Mouse (Mus musculus) right cerebral cortex, postnatal 36 days (tissue): ENCODE measurements around the gene Pard3.

Experiments used
- DNase-seq, 2 experiments: peaks; one replicate each; pipeline ENCODE4 v3.0.0; 2022; ENCODE audit warnings: low spot score in 2 of 2, mixed read lengths in 1 of 2

Pard3 gene

GRCm38 (mm10) chr8:127284462-127285216, 220.9 kb downstream of the Pard3 start:
- no peak for DNase-seq

- DNase-seq, result no peak
Measured at GRCm38 (mm10) chr8:127287816-127288215, 224.1 kb downstream of the Pard3 start.

DNA sequence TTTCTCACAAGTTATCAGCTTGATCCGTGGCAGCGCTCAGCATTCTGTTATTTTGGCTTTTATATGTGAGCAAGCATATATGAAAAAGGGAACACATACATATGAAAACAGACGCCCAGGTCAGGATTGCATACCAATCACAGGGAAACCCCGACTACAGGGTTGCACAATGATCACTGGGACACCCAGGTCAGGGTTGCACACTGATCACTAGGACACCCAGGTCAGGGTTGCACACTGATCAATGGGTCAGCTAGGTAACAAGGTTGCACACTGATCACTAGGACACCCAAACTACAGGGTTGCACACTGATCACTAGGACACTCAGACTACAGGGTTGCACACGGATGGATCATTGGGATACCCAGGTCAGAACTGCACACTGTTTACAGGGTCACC, 228.6 kb downstream of the Pard3 start:
- no peak for DNase-seq

GRCm38 (mm10) chr8:127293025-127293729, 229.5 kb downstream of the Pard3 start:
- no peak for DNase-seq

- no peak for DNase-seq
Measured at GRCm38 (mm10) chr8:127294061-127294460, 230.4 kb downstream of the Pard3 start.

GRCm38 (mm10) chr8:127295848-127296247, 232.2 kb downstream of the Pard3 start:
- no peak for DNase-seq

DNA sequence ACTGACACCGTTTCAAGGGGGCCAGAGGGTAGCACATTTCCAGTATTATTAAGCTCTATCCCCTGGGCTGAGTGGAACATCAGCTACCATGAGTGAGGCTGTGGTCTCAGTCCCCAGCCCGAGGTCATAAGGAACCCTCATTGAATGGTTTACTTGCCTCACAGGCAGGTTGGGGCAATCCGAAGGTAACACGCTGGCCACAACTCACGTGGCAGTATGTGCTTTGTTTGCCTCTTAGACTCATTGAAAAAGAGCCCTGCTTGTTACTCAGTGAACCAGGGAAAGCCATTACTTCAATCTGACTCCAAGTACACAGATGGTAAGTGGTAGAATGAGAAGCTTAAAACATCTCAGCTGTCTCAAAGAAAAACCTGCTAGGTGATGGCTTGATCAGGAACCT, 236.8 kb downstream of the Pard3 start:
- DNase-seq, result no peak

DNA sequence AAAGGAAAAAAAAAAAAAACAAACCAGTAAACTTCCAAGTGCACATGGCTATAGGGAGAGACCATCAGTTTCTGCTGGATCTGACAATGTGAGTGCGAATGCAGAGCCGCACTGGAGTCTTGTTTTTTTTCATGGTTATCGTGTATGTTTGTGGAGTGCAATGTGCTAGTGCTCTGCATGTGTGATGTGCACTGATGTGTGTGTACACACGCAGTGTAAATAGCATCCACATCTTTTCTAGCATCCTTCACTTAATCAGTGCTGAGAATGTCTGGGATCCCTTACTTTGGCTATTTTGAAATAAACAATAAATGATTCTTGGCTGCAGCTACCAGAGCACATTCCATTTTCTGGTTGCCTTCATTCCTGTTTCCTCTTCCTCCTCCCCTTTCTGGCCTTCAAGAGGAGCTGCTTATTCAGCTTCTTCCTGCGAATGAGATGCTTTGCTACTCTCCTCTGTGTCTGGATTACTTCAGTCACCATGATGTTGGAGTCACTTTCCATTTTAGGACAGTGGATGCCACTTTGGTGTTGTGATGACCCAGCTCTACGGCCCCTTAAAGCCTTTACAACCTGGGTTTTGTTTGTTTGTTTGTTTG, 239.3 kb downstream of the Pard3 start:
- DNase-seq, result no peak

DNA sequence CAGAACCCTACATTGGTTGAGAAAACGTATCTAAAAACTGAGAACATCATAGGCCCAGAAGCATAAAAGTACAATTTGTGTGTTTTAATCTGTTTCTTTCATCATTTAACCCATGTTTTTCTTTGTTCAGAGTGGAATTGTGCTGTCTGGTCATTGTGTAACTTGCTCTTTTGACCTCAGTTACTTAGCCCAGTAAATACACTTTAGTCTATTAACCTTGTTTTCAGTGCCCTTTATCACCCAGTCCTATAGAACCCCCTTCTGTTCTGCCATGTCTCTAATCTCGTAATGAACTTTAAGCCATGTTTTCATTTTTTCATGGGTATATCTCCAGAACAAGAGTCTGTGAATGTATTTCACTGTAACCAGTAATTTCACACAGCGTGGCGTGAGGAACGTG, 243.3 kb downstream of the Pard3 start:
- DNase-seq, result no peak

GRCm38 (mm10) chr8:127309363-127309762, 245.7 kb downstream of the Pard3 start:
- DNase-seq, result no peak

- DNase-seq, result no peak
Measured at GRCm38 (mm10) chr8:127315811-127316210, 252.1 kb downstream of the Pard3 start.

DNA sequence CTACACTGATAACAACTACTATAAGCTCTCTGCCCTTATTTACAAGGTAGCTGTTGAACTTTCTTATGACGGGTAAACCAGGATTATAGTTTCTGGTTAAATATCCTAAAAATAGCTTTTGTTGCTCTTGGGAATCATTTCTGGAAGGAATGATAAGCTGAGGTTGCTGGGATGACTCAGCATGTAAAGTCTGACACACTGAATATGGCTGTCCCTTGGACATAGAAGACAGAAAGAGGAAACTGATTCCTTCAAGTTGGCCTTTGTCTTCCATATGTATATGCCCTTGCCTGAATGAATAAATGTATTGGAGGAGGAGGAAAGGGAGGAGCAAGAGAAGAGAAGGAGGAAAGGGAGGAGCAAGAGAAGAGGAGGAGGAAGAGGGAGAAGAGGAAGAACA, 254.2 kb downstream of the Pard3 start:
- no peak for DNase-seq

GRCm38 (mm10) chr8:127318377-127319159, 254.9 kb downstream of the Pard3 start:
- no peak for DNase-seq

DNA sequence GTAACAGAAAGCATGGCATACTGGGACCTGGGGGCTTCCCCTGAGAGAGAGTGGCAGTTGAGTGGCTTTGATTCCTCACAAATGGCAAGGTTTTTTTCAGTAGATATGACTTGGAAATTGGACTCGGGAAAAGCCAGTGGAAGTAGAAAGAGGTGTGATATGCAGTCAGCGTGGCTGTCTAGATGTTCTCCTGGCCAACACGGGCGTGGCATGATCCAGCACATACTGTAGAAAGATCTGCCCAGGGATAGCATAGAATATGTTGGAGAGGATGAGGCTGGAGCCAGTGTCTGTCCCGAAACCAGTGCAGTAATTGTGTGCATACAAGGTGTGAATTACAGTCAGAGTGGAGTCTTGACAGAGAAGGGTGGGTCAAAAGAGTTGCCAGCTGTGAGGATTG, 257.2 kb downstream of the Pard3 start:
- no peak for DNase-seq

DNA sequence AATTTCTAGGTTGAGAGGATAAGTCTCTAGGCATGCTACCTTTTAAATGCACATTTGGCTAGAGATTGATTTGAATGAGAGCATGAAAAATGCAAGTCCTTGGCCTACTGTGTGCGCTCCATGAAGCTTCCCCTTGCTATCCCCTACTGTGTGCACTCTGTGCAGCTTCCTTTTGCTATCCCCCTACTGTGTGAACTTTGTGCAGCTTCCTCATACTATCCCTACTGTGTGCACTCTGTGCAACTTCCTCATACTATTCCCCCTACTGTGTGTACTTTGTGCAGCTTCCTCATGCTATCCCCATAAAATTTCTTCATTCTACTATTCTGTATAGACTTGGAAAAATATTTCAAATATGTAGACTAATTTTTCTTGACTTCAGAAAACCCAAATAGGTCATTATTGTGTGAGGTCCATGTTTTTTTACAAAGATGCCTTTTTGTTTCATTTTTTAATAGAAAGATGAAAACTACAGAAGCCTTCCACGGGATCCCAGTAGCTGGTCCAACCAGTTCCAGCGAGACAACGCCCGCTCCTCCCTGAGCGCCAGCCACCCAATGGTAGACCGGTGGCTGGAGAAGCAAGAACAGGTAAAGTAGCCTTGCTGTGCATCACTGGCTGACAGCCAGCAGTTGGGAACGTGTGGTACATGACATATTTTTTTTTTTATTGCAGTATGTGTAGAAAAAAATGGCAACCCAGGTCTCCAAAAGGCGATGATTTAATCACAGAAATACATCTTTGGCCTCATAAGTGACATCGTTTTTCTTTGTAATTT, 260.1 kb downstream of the Pard3 start:
- DNase-seq, result no peak

GRCm38 (mm10) chr8:127324836-127325570, 261.3 kb downstream of the Pard3 start:
- no peak for DNase-seq

GRCm38 (mm10) chr8:127325749-127326148, 262.1 kb downstream of the Pard3 start:
- DNase-seq, result no peak

DNA sequence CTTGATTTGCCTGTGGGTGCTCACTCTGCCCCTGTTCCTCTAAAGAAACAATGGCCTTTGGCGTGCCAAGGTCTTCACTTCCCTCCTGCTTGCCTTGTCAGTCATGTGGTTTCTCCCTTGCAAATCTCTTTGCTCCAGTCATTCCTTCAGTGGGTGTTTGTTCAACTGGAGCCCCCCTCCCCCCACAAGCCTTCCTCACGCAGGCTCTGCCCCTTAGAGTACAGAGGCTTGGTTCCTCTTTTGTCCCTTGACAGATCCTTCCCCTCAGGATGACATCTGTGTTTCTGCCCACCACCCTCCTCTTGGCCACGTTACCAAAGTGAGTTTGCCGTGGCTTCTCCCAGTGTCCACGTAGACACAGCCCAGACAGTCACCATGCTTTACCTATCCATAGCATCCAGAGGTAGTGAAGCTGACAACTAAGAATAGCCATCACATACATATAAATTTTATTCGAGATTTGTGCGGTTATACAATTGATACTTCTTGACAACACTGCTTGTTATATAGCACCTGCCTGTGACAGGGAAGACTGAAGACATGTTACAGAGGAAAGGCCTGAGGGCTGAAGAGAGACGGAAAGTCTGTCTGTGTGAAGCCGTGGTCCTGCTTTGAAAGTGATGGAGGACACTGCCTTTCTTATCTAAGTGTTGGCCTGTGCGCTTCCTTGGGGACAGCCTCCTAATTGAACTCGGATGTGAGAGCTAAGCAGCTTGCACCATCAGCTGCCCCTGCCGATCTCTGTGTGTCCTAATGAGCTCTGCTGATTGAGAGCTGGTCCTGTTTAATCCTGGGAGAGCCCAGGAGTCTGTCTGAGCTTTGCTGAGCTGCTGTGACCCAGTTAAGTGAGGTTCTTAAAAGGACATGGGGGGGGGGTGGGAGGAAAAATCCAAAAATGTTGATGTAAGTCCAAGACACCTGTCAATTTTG, 266.8 kb downstream of the Pard3 start:
- DNase-seq, result no peak

GRCm38 (mm10) chr8:127331751-127332150, 268.1 kb downstream of the Pard3 start:
- DNase-seq, result no peak

- DNase-seq, result no peak
Measured at GRCm38 (mm10) chr8:127335216-127335615, 271.5 kb downstream of the Pard3 start.
